Mouse (Mus musculus) megakaryocyte, embryonic 14.5 days (primary cell): Measurements from ENCODE around the gene Gsta1.
"Not testable (repeated sequence)": the region's sequence is repeated elsewhere in the genome, so short reads cannot be mapped to it uniquely, and the experiment has no call there.

ENCODE experiments used
- FLI1 ChIP-seq: IDR thresholded peaks from 2 replicates; pipeline ENCODE4 v1.6.1; 2012; ENCODE audit warnings: low read length, inconsistent platforms, mixed read lengths
- GATA1 ChIP-seq: IDR thresholded peaks from 3 replicates; pipeline ENCODE4 v1.6.1; 2012; ENCODE audit warnings: mixed read lengths, low read length, inconsistent platforms, borderline replicate concordance

DNA sequence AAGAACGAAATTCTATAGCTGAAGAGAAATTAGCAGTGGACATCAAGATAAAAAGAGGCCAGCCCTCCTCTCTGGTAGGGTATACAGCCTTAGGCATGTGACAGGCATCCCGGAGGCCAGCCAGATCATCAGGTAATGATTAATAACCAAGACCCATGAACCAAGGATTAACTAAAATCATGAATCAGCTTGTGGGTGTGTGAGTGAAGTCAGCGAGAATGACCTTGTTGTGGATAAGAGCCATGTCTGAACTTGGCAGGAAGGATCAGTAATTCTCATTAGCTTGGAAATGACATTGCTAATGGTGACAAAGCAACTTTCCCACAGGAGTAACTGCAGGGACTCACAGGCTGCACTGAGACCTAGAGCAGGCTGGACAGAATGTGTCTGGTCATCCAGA lies 798 bp upstream of the Gsta1 start:
- not testable (repeated sequence) for TF ChIP-seq GATA1, FLI1
